Mouse (Mus musculus): ENCODE results near the gene Grasp.

Gene Grasp

GRCm38 (mm10) chr15:101224006-101224906 lies at the start of gene Grasp:
Gene Grasp, plus strand, starts transcription at chr15:101224188.
- DNase-seq (ENCODE audit: low read depth, low spot score), result peak; percentile 85

- peak; percentile 42 for DNase-seq (ENCODE audit: low read depth, low spot score)
Measured at GRCm38 (mm10) chr15:101174294-101175130, 49.5 kb upstream of the Grasp start.

DNA sequence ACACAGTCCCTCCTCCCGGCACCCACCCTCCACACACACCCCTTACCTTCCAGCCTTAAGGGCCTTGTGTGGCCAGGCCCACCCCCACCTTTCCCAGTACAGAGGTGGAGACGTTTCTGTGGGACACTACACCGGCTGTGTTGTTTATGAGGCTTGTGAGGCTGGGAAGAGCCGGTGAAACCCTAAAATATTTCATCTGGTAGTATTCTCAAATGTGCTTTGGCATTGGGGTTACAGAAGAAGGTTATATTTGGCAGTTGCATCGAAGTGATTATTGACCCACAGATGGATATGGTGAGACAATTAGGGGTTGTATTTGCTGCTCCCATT lies 48.9 kb upstream of the Grasp start:
- no peak for DNase-seq (ENCODE audit: low read depth, low spot score)

GRCm38 (mm10) chr15:101175613-101176283 lies 48.2 kb upstream of the Grasp start:
- DNase-seq (ENCODE audit: low read depth, low spot score), result no peak

DNA sequence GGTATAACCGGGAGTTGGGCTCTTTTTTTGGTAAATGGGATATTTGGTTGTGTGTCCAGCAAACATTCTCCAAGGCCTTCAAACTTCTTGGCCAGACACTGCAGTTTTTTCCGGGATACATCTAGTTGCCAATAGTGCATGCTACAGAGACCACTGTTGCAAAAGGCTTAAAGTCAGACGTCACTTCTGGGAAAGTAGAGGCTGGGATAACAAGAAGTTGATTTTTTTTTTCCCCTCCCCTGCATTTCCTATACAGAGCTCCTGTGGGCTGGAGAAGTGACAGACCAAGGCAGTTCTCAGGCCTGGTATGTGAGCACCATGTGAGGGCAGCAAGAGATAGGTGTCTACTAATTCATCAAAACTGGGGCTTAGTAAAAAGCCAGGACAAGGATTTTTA lies 47.7 kb upstream of the Grasp start:
- DNase-seq (ENCODE audit: low read depth, low spot score), result no peak

DNA sequence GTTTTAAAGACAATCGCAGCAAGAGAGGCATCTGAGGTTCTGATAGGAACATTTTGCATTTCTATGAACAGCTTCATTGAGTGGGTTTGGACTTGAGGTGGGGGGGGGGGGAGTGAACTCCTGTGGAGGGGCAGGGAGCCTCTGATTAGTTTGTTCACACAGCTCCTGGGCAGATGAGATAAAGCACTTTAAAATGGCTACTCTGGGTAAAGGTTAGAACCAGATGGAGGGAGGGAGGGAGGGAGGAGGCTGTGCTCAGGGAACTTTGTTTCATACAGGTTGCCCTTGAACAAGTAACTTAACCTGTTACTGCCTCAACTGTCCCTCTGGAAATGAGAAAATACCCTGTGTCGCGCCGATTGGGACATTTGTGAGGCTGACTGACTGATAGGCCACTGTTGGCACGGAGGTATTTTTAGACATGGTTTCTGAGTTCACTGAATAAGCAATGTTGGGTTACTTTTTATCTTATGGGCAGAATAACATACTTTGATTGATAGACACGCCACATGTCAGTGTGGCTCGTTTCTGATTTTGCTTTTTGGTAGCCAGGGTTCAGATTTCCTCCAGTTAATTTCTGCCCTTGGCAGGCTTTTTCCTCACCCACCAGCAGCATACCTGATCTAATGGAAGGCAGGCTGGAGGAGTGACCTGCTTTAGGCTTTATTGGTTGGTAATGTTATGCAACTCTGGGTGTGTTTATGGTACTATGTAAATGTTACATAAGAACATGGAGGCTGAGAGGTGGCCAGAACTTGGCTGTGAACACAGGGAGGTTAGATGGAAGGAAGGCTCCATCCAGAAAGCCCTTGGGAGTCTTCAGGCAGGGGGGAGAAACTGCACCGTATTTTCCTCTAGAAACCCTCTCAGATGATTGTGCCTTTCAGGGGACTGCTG lies 46.9 kb upstream of the Grasp start:
- DNase-seq (ENCODE audit: low read depth, low spot score), result no peak

- peak; percentile 60 for DNase-seq (ENCODE audit: low read depth, low spot score)
Measured at GRCm38 (mm10) chr15:101180363-101181105, 43.5 kb upstream of the Grasp start.

DNA sequence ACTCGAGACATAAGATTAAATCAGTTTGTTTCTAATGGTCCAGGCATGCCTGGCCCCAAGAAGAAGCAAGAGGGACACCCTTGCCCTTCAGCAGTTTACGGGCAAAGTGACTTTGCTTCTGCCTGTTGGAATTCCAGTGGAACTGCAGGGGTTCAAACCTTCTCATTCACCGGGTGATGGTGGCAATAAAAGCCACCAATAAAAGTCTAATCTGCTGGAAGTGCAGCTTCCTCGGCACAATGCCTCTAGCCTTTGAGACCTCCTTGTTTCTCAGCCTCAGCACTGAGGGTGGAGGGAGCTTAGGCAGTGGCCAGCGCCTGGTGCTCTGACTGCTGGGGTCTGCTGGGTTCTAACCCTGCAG lies 42.9 kb upstream of the Grasp start:
- no peak for DNase-seq (ENCODE audit: low read depth, low spot score)

DNA sequence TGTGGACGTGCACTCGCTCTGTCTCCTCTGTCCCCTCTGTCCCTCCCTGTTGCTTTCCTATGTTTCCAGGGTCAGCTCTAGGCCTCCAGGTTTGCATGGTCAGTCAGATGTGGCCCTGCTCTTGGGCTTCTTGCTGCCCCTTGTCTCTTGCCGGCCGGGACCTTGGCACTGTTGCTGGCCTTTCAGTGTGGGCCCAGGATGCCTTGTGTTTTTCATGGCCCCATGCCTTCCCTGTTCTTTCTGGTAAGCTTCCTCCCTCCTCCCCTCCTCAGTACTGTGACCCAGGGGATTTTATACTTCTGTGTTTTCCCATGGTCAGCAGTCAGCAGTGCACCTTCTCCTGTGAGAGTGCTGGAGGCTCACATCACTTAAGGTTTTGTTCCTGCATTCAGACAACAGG lies 42.5 kb upstream of the Grasp start:
- no peak for DNase-seq (ENCODE audit: low read depth, low spot score)

DNA sequence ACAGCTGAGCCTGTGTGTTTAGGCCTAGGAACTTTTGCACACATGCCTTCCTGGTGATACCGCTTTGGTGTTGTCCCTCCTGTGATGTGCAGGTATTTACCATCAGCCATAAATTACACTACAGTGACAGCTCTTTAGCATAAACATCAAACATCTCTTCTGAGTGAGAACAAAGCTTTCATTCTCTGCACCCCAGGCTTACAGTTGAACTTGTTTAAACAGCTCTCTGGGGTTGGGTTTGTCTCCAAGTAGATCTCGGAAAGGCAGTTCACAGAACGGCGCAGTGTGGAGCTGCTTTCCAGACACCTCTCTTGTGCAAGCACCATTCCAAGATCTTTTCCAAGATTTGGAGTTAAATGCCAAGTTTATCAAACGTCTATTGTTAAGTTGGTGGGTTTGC lies 41.3 kb upstream of the Grasp start:
- no peak for DNase-seq (ENCODE audit: low read depth, low spot score)

GRCm38 (mm10) chr15:101184300-101184699 lies 39.7 kb upstream of the Grasp start:
- no peak for DNase-seq (ENCODE audit: low read depth, low spot score)

DNA sequence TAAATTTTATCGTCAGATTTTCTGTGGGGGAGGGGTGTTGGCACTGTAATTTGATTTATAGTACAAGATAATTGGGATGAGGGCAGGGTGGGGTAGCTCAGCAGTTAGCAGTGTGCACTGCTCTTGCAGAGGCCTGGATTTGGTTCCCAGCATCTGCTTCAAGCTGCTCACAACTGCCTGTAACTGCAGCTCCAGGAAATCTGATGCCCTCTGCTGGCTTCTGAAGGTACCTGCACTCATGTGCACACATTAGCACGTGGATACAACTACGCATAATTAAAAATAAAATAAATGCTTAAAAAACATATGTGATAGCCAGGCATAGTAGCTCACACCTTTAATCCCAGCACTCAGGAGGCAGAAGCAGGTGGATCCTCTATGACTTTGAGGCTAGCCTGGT lies 38.4 kb upstream of the Grasp start:
- no peak for DNase-seq (ENCODE audit: low read depth, low spot score)

DNA sequence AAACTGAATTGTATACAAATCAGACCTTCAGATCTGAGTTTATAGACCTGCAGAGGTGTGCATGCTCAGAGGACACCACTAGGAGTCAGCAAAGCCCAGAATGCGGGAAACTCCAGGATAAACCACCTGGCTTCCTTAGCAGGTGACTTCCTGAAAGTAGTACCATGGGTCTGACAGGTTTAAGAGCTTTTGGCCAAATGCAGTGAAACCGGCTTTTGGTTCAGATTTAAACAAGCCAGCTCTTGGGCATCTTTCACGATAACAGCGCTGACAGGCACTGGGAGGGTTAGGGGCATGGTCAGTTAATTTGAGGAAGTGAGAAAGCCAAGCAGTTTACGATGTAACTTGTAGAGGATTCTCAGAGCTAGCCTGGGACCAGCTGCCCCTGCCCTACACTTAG lies 36.1 kb upstream of the Grasp start:
- no peak for DNase-seq (ENCODE audit: low read depth, low spot score)

- peak; percentile 26 for DNase-seq (ENCODE audit: low read depth, low spot score)
Measured at GRCm38 (mm10) chr15:101189981-101190761, 33.8 kb upstream of the Grasp start.

GRCm38 (mm10) chr15:101190762-101191150 lies 33.2 kb upstream of the Grasp start:
- peak; percentile 65 for DNase-seq (ENCODE audit: low read depth, low spot score)

DNA sequence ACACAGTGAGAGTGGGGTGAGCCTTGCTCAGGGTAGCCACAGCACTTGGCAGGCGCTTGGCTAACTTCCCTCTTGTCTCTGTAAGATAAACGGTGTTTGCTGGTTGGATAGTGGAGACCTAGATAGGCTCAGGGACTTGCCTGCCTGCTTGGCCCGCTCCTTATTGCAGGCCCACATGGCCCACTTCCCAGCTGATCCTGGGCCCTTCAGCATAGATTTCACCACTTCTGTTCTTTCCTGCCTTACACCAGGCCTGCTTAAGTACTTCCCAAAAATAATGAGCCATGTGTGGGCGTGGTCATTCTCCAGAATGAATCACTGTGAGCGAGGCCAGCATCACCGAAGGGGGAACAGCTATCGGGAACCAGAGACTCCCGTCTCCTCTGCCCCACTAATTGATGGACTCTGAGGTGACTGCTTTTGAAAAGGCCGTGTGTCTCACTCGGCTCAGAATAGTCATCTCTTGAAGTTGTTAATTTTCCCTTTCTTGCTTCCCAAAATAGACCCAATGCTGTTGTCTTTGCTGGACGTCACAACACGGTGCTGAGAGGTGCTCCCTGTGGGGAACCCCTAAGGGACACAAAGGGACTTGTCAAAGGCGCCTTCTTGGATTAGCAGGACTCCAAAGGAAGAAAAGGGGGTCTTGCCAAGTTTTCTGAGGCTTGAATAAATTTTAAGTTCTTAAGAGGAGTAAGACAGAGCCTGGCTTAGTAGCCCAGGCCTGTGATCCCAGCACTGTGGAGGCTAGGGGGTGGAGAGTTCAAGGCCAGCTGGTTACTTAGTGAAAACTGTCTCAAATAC lies 32.3 kb upstream of the Grasp start:
- DNase-seq (ENCODE audit: low read depth, low spot score), result no peak

GRCm38 (mm10) chr15:101192260-101192640 lies 31.7 kb upstream of the Grasp start:
- DNase-seq (ENCODE audit: low read depth, low spot score), result no peak

GRCm38 (mm10) chr15:101192651-101193050 lies 31.3 kb upstream of the Grasp start:
- DNase-seq (ENCODE audit: low read depth, low spot score), result no peak

- no peak for DNase-seq (ENCODE audit: low read depth, low spot score)
Measured at GRCm38 (mm10) chr15:101193971-101194370, 30.0 kb upstream of the Grasp start.
